Mouse (Mus musculus) heart, postnatal 0 days (tissue): ENCODE measurements around the gene Qpctl.

ENCODE experiments used
- CTCF ChIP-seq: IDR thresholded peaks from 2 replicates; pipeline ENCODE4 v1.5.1; 2016; ENCODE audit warnings: antibody characterized with exemption, control low read depth, low read depth
- EP300 ChIP-seq: IDR thresholded peaks from 2 replicates; pipeline ENCODE4 v1.6.1; 2016; ENCODE audit warnings: antibody characterized with exemption, low read depth

DNA sequence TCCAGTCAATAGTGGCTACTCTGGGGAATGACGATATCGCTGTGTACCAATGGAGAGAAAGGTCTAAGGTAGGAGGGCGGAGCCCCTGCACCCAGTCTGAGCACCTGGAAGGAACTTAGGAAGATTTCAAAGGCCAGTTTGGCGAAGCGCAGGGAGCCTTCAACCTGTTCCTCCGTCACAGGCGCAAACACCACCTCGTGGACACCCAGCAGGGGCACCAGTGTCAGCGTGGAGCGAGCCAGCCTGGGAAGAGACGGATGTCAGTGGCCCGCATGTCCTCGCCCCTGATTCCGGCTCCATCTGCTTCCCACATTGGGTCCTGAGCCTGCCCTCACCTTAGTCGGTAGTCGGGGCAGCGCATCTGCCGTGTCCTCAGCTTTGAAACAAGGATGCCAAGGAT is 10.3 kb upstream of the Qpctl start:
- TF ChIP-seq CTCF (no peak), EP300 (no peak)
